8 mouse cellular contexts compared by ENCODE assay signal in the genomic region with DNA sequence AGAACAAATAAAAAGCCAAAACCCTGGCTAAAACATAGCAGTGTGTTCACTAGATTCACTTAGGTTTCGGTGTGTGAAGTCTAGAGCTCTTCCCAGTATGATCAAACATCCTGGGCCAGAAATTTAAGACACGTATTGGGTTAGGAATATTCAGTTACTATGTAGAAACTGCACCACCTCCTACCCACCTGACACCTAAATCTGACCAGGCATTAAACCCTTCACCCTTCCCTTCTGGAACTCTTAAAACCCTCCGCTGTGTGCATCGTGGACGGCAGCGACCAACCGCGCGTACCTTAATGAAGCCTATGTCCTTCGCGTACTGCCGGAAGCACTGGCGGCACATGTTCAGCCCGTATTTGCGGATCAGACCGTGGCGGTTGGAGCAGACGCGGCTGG. TPM values are rescaled to one million over a fixed set of nuclear protein-coding genes. Genes with fewer than 3 reads are reported as not detected.
A peak's percentile ranks its signal among the peaks of the same experiment; 100 is the strongest.
DNase-seq lines count a peak whose midpoint lies in the region; ATAC-seq lines count a peak whose summit lies in the region.

No protein-coding gene starts in this region.

- H3K4me1 ChIP-seq in forebrain, embryonic 11.5 days (replicated peaks; ENCODE audit: control insufficient read depth, insufficient read depth, low read length), result no peaks in the 10 kb centered on the region; the same call in 1 of the 2 replicates
- H3K4me1 ChIP-seq in liver, embryonic 15.5 days (replicated peaks), result peaks cover 23% of the 10 kb centered on the region

- H3K36me3 ChIP-seq in forebrain, embryonic 11.5 days (ENCODE audit: control insufficient read depth, insufficient read depth, low read length), result peaks cover 9% of the 10 kb centered on the region; the same call in 1 of the 2 replicates
- H3K36me3 ChIP-seq in liver, embryonic 15.5 days (replicated peaks), result peaks cover 27% of the 10 kb centered on the region

- no peaks in the 10 kb centered on the region for H3K27me3 ChIP-seq in forebrain, embryonic 11.5 days (ENCODE audit: control insufficient read depth, insufficient read depth, low read length)
- no peaks in the 10 kb centered on the region for H3K27me3 ChIP-seq in liver, embryonic 15.5 days

- no peaks in the 10 kb centered on the region for H3K9me3 ChIP-seq in forebrain, embryonic 11.5 days (ENCODE audit: control insufficient read depth, low read length)
- H3K9me3 ChIP-seq in liver, embryonic 15.5 days (replicated peaks), result no peaks in the 10 kb centered on the region

- WGBS in forebrain, embryonic 11.5 days, result 1% methylated on average over 19 of the region's 19 CpGs
- under 1% methylated on average over 19 of the region's 19 CpGs for WGBS in liver, embryonic 15.5 days (ENCODE audit: insufficient replicate concordance)

- H3K4me3 ChIP-seq in forebrain, embryonic 11.5 days (ENCODE audit: low read depth, low read length), result peak overlapping the region; percentile 69
- peak overlapping the region; percentile 72 for H3K4me3 ChIP-seq in liver, embryonic 15.5 days (replicated peaks)

- peak; percentile 39 for DNase-seq in embryo, embryonic 10 days (ENCODE audit: low spot score)
- DNase-seq in embryo, embryonic 9.5 days (ENCODE audit: extremely low spot score), result no peak
- DNase-seq in forebrain, embryonic 11.5 days (ENCODE audit: low spot score), result no peak
- DNase-seq in urinary bladder, postnatal 36 days (ENCODE audit: low spot score in 2 of 2), result no peak
- DNase-seq in spleen, adult 12 weeks (ENCODE audit: low spot score), result no peak
- no peak for DNase-seq in left cerebral cortex, adult 11 months (ENCODE audit: low spot score)

- peak; percentile 5 for ATAC-seq in CD4-positive, CD25-positive, alpha-beta regulatory T cell, adult 4 months
- no peak for ATAC-seq in forebrain, embryonic 11.5 days (replicated peaks; ENCODE audit: low FRiP score)
- ATAC-seq in liver, embryonic 15.5 days (ENCODE audit: insufficient read depth), result no peak

- peak overlapping the region; percentile 90 for H3K27ac ChIP-seq in forebrain, embryonic 11.5 days (ENCODE audit: low read depth, low read length)
- H3K27ac ChIP-seq in liver, embryonic 15.5 days (replicated peaks), result peak overlapping the region; percentile 95

- H3K9ac ChIP-seq in forebrain, embryonic 11.5 days (ENCODE audit: low read length), result peak overlapping the region; percentile 88
- H3K9ac ChIP-seq in liver, embryonic 15.5 days, result peak overlapping the region; percentile 80

- H3K4me2 ChIP-seq in forebrain, embryonic 11.5 days (ENCODE audit: low read depth, low read length, severe bottlenecking), result peak overlapping the region; percentile 50
- peak overlapping the region; percentile 73 for H3K4me2 ChIP-seq in liver, embryonic 15.5 days

RNA-seq across cellular contexts. Expression of a gene that starts 0.6 kb away (rescaled TPM):
- 1,000 to 10,000 TPM; 2,079 to 4,258 TPM for polyA plus RNA-seq in CD4-positive, CD25-positive, alpha-beta regulatory T cell, adult 4 months (2017; shearing (Covaris generic))
- polyA plus RNA-seq in forebrain, embryonic 11.5 days (2014; fragmentation: Nextera tagmentation; extraction: Ambion mirVana), result 1,243 and 1,383 TPM in 2 replicates
- polyA plus RNA-seq in liver, embryonic 15.5 days (2015; fragmentation: Nextera tagmentation; extraction: Ambion mirVana), result 821 and 1,046 TPM in 2 replicates

RNA-seq across cellular contexts. Expression of a gene that starts 10.2 kb away (rescaled TPM):
- under 1 TPM; 0.70 to 0.71 TPM for polyA plus RNA-seq in CD4-positive, CD25-positive, alpha-beta regulatory T cell, adult 4 months (2017; shearing (Covaris generic))
- 33.8 and 38.4 TPM in 2 replicates for polyA plus RNA-seq in forebrain, embryonic 11.5 days (2014; fragmentation: Nextera tagmentation; extraction: Ambion mirVana)
- 16.6 and 17.6 TPM in 2 replicates for polyA plus RNA-seq in liver, embryonic 15.5 days (2015; fragmentation: Nextera tagmentation; extraction: Ambion mirVana)

RNA-seq across cellular contexts. Expression of a gene that starts 25.5 kb away (rescaled TPM):
- 100 to 1,000 TPM; 393 to 542 TPM for polyA plus RNA-seq in CD4-positive, CD25-positive, alpha-beta regulatory T cell, adult 4 months (2017; shearing (Covaris generic))
- polyA plus RNA-seq in forebrain, embryonic 11.5 days (2014; fragmentation: Nextera tagmentation; extraction: Ambion mirVana), result 436 and 487 TPM in 2 replicates
- polyA plus RNA-seq in liver, embryonic 15.5 days (2015; fragmentation: Nextera tagmentation; extraction: Ambion mirVana), result 349 and 436 TPM in 2 replicates

RNA-seq across cellular contexts. Expression of a gene that starts 25.6 kb away (rescaled TPM):
- 10 to 100 TPM in 1 of 2 experiments, 1 to 10 TPM in 1; 7.0 to 18.8 TPM for polyA plus RNA-seq in CD4-positive, CD25-positive, alpha-beta regulatory T cell, adult 4 months (2017; shearing (Covaris generic))
- polyA plus RNA-seq in forebrain, embryonic 11.5 days (2014; fragmentation: Nextera tagmentation; extraction: Ambion mirVana), result 40.6 and 42.3 TPM in 2 replicates
- 25.8 and 26.7 TPM in 2 replicates for polyA plus RNA-seq in liver, embryonic 15.5 days (2015; fragmentation: Nextera tagmentation; extraction: Ambion mirVana)

RNA-seq across cellular contexts. Expression of a gene that starts 38.5 kb away (rescaled TPM):
- polyA plus RNA-seq in CD4-positive, CD25-positive, alpha-beta regulatory T cell, adult 4 months (2017; shearing (Covaris generic)), result 10 to 100 TPM in 1 of 2 experiments, 1 to 10 TPM in 1; 8.3 to 10.7 TPM
- polyA plus RNA-seq in forebrain, embryonic 11.5 days (2014; fragmentation: Nextera tagmentation; extraction: Ambion mirVana), result 42.2 and 43.4 TPM in 2 replicates
- 17.9 and 18.8 TPM in 2 replicates for polyA plus RNA-seq in liver, embryonic 15.5 days (2015; fragmentation: Nextera tagmentation; extraction: Ambion mirVana)

Comparison
In these comparisons a context has a peak if more than half of its experiments do, and no peak if none do; other contexts are left out.
1. RNA of a gene that starts 10.2 kb away (polyA plus RNA-seq): 33.8 to 38.4 TPM in forebrain, embryonic 11.5 days and 16.6 to 17.6 TPM in liver, embryonic 15.5 days; 0.70 to 0.71 TPM in CD4-positive, CD25-positive, alpha-beta regulatory T cell, adult 4 months; every median in the first group is over 10 times any median in the second.